Mouse (Mus musculus) right cerebral cortex, postnatal 4 days (tissue): Measurements from ENCODE around the gene Nelfb.

ENCODE experiments used
- DNase-seq: peaks from one replicate; pipeline ENCODE4 v3.0.0-alpha.2; 2022

Nelfb gene

GRCm38 (mm10) chr2:25195211-25196156, 15.8 kb downstream of the Nelfb start:
- no peak for DNase-seq

DNA sequence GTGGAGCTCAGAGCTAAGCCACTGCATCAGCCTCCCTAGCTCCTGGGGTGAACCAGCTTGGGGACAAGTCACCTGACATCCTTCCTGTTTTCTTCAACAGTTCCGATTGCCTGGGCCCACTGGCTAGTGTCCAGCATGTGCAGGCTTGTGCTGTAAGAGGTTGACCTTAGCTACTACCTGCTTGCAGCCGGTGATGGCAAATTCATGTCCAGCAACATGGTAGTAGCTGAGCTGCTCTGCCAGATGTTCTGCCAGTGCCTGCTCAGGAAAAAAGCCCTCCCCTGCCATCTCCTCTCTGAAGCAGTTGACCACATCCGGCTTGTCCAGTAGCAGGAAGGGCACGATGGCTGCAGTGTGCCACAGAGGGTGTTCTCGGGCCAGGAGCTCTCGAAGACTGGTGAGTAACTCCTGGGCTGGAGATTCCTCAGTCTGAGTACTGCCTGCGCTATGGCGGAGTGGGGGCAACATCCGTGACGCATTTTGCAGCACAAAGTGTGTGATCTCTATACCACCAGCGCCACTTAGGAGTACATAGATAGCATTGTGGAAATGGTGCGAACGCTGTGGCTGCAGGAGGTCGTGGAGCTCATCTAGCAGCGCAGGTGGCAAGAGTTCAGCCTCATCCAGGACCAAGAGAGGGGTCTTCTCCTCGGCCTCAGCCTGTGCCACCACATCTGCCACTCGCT, 16.7 kb downstream of the Nelfb start:
- DNase-seq = no peak

GRCm38 (mm10) chr2:25194006-25194405, 17.3 kb downstream of the Nelfb start:
- DNase-seq = no peak

DNA sequence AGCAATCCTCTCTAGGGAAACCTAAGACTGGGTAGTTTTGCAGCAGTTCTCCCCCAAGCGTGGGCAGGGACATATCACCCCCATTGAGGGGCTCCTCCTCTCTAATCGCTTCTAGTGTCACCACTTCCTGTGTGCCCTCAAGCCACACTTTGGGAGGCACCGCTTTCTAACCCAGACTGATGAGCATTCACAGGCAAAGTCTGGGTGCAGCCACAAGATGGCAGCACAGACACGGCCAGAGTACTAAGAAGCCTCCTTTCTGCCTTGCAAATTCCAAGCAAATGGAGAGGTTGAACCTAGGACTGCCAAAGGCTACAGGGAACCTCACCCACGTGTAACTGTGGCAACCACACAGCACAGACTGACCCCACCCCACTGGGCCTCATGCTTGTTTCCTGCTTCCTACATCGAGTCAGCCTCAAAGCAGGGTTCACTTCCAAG, 17.9 kb downstream of the Nelfb start:
- peak; percentile 76 for DNase-seq

GRCm38 (mm10) chr2:25187841-25188240, 23.4 kb downstream of the Nelfb start:
- DNase-seq = no peak

GRCm38 (mm10) chr2:25186575-25186930, 24.7 kb downstream of the Nelfb start:
- DNase-seq = no peak

GRCm38 (mm10) chr2:25185625-25186574, 25.4 kb downstream of the Nelfb start:
- DNase-seq = peak; percentile 75

DNA sequence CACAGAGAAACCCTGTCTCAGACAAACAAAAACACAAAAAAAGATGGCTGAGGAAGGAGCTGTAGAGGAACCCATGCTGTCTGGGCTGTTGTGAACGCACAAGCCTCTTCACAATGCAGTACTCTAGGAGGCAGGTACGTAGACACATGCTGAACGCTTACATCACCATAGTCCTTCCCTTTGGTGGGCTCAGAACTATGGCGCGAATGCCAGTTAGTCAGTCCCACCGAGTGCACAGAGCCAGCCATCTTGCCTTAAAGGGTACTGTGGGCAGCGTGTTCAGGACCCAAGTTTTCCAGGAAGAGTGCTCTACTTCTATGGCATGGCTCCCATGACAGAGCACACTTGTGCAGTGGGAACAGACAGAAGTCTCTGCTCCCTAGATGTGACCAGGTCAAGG, 26.8 kb downstream of the Nelfb start:
- no peak for DNase-seq

DNA sequence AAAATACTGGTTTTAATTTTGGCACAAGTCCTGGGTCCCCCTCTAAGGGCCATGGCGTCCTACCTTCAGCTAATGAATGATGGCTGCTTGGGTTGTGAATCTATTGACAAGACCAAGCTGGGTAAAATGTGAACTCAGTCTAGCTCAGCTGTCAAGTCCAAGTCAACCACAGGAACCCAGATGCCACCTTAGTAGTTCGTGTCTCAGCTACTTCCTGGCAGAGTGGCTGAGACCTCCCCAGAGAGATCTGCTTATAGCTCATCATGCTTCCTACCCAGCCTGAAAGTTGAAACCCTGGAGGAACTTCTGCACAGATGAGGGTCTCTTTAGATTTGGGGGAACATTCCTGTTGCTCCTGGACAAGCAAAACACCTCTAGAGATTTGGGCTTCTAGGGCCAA, 28.0 kb downstream of the Nelfb start:
- DNase-seq = no peak

- DNase-seq = no peak
Measured at GRCm38 (mm10) chr2:25182664-25183063, 28.6 kb downstream of the Nelfb start.

DNA sequence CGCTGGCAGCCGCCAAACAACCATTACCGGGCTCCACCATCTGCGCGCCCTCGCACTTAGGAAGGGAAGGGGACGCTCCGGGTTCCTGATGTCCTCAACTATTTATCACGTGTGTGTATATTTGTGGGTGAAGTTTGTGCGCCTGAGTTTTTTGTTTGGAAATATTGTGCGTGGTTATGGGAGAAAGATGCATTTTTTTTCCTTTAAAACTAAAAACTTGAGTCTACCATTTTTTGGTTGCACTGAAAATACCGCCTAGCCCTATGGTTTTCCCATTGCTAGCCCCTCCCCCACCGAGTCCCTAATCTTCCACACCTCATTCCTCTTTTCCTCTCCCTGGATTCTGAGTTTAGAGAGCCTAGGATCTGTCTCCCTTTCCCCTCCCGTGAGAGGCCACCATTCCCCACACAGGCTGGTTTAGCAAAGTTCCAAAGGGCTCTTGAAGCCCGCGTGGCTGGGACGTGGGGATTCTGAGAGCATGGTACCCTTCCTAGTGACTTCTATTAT, 29.3 kb downstream of the Nelfb start:
- DNase-seq = no peak

GRCm38 (mm10) chr2:25180973-25181890, 30.1 kb downstream of the Nelfb start:
- DNase-seq = peak; percentile 51

GRCm38 (mm10) chr2:25180478-25180903, 30.8 kb downstream of the Nelfb start, which contains the start of gene Nrarp:
TSS of gene Nrarp (plus strand) at chr2:25180758.
- DNase-seq = peak; percentile 95

DNA sequence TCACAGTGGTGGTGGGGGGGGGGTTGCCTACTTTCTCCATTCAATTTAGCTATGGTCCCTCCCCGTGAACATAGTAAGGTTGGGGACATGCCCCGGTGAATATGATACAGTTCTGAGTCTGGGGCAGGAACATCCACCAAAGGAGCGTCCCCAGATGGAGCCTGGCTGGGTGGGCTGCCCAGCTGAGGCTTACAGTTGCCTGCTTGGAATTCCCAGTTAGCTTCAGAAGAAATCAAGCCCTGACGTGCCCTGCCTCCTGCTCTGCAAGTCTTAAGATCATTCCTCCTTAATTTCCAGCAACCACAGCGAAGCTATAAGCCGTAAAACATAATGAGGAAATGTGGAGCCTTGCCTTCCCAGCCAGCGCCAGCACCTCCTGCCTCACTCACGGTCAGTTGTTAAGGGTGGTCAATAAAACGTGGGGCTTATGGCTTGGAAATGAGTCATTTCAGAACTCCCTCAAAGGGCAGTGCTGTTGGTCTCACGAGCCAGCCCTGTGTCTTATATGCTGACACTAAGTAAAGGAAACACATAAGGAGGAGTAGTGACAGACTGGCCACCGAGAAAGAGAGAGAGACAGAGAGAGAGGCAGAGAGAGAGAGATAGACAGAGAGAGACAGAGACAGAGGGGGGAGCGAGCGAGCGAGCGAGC, 31.6 kb downstream of the Nelfb start:
- DNase-seq = no peak

GRCm38 (mm10) chr2:25178285-25178972, 32.9 kb downstream of the Nelfb start:
- DNase-seq = no peak

DNA sequence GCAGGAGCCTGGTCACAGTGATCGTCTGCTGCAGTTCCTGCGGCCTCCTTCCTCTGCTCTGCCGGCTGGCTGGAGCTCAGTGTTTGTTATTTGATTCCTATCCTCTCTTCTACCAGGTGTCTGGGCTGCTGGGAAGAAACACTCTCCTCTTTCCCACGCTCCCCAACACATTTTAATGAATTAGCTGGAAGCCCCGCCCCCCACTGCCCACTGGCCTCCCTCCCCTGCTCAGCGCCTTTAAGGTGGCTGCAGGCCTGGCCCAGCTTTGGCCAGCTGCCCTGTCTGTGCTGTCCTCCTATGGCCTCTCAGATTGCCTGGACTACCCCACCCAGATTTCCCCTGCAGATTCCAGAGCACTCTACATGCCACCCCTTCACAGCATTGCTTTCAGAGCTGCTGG, 33.6 kb downstream of the Nelfb start:
- DNase-seq = peak; percentile 79

GRCm38 (mm10) chr2:25177076-25177475, 34.2 kb downstream of the Nelfb start:
- DNase-seq = no peak

DNA sequence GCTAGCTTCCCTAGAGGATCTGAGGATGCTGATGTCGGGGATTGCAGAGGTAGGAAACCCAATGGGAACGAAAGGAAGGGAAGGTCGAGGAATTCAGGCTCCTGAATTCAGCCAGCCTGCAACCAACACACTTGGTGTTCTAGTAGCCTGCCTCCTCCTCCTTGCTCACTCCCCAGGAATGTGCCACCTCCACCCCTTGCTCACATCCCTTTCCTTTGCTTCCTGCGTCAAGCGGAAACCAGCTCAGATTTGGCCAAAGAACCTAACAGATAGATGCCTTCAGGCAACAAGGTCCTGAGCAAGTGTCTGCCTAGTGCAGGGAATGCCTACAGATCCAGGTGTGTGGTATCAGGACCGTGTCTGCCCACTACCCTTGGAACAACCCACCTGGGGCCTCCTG, 34.7 kb downstream of the Nelfb start:
- no peak for DNase-seq

DNA sequence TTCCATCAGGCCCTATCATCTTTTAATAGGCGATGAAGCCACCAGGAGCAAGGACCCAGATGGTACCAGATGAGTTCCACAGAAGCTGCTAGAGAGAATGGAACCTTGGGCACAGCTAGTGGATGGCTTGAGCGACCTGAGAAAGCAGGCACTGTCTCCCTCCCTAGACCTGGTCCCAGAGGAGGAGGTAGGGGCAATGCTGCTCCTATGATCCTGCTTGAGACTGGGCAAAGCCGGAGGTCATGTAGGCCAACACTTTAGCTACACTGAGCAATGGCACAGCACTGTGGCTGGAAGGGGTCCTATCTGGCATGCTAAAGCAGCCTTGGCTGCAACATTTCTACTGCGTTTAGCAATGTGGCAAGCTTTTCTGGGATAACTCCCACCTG, 35.6 kb downstream of the Nelfb start:
- DNase-seq = no peak
